Mouse (Mus musculus): ENCODE measurements at regions not wholly inside any gene's neighbourhood (a gene's known extent, or its start where the extent isn't known, plus 50 kb on each side); places are given as distances from the start of the nearest gene placed in this dataset.
"Not testable (repeated sequence)": the region's sequence is repeated elsewhere in the genome, so short reads cannot be mapped to it uniquely, and the experiment has no call there.

GRCm38 (mm10) chr12:77042356-77042755 lies 80.4 kb upstream of the Max start:
- 31% methylated on average over 3 of the region's 4 CpGs for WGBS
- no peak overlapping the region for H3K4me2 ChIP-seq
- H3K9ac ChIP-seq, result no peak overlapping the region
- no peak for ATAC-seq (ENCODE audit: insufficient number of reproducible peaks, low FRiP score, low TSS enrichment, low read depth)
- no peak overlapping the region for H3K4me3 ChIP-seq
- no peak overlapping the region for H3K27ac ChIP-seq
- H3K27me3 ChIP-seq, result peaks cover 2% of the 10 kb centered on the region; the same call in 1 of the 2 replicates
- H3K9me3 ChIP-seq, result no peaks in the 10 kb centered on the region
- peaks cover 6% of the 10 kb centered on the region; the same call in 1 of the 2 replicates for H3K4me1 ChIP-seq
- H3K36me3 ChIP-seq, result no peaks in the 10 kb centered on the region

- ATAC-seq (ENCODE audit: insufficient number of reproducible peaks, low FRiP score, low TSS enrichment, low read depth), result no peak
- WGBS, result 45% methylated on average over 5 of the region's 5 CpGs
Measured at GRCm38 (mm10) chr12:77041141-77041540, 79.1 kb upstream of the Max start.

GRCm38 (mm10) chr12:77039953-77040305 lies 77.9 kb upstream of the Max start:
- Histone ChIP-seq H3K27ac (0 out of 2 replicates have a peak overlapping the region, but pooled peaks have one; percentile 9), H3K9me3 (no peaks in the 10 kb centered on the region), H3K4me1 (peaks cover 6% of the 10 kb centered on the region; the same call in 1 of the 2 replicates), H3K27me3 (peaks cover 2% of the 10 kb centered on the region; the same call in 1 of the 2 replicates), H3K9ac (no peak overlapping the region), H3K36me3 (no peaks in the 10 kb centered on the region), H3K4me2 (no peak overlapping the region), H3K4me3 (no peak overlapping the region)
- ATAC-seq (ENCODE audit: insufficient number of reproducible peaks, low FRiP score, low TSS enrichment, low read depth), result no peak
- WGBS, result 80% methylated on average over 4 of the region's 4 CpGs

More at GRCm38 (mm10) chr12:77041141-77041540, 79.1 kb upstream of the Max start:
- no peak overlapping the region for H3K4me2 ChIP-seq
- H3K9ac ChIP-seq, result no peak overlapping the region
- H3K27me3 ChIP-seq, result peaks cover 2% of the 10 kb centered on the region; the same call in 1 of the 2 replicates
- no peaks in the 10 kb centered on the region for H3K9me3 ChIP-seq
- no peak overlapping the region for H3K27ac ChIP-seq
- H3K4me3 ChIP-seq, result no peak overlapping the region
- H3K4me1 ChIP-seq, result peaks cover 6% of the 10 kb centered on the region; the same call in 1 of the 2 replicates
- no peaks in the 10 kb centered on the region for H3K36me3 ChIP-seq

- Histone ChIP-seq H3K36me3 (no peaks in the 10 kb centered on the region), H3K9me3 (no peaks in the 10 kb centered on the region), H3K27ac (0 out of 2 replicates have a peak overlapping the region, but pooled peaks have one; percentile 9), H3K4me1 (peaks cover 6% of the 10 kb centered on the region; the same call in 1 of the 2 replicates), H3K4me2 (no peak overlapping the region), H3K4me3 (no peak overlapping the region), H3K9ac (no peak overlapping the region), H3K27me3 (peaks cover 2% of the 10 kb centered on the region; the same call in 1 of the 2 replicates)
- WGBS, result 70% methylated on average over 17 of the region's 17 CpGs
- ATAC-seq (ENCODE audit: insufficient number of reproducible peaks, low FRiP score, low TSS enrichment, low read depth), result no peak
Measured at GRCm38 (mm10) chr12:77039295-77039952, 77.4 kb upstream of the Max start.

- Histone ChIP-seq H3K4me2 (no peak overlapping the region), H3K27ac (no peak overlapping the region), H3K4me1 (peaks cover 6% of the 10 kb centered on the region; the same call in 1 of the 2 replicates), H3K36me3 (no peaks in the 10 kb centered on the region), H3K4me3 (no peak overlapping the region), H3K27me3 (no peaks in the 10 kb centered on the region), H3K9me3 (no peaks in the 10 kb centered on the region), H3K9ac (no peak overlapping the region)
- ATAC-seq (ENCODE audit: insufficient number of reproducible peaks, low FRiP score, low TSS enrichment, low read depth), result no peak
- WGBS, result 48% methylated on average over 2 of the region's 2 CpGs
Measured at GRCm38 (mm10) chr12:77035676-77036075, 73.7 kb upstream of the Max start.

- no peak overlapping the region for H3K27ac ChIP-seq
- no peaks in the 10 kb centered on the region for H3K27me3 ChIP-seq
- H3K4me1 ChIP-seq, result no peaks in the 10 kb centered on the region
- 70% methylated on average over 1 of the region's 1 CpGs for WGBS
- no peak for ATAC-seq (ENCODE audit: insufficient number of reproducible peaks, low FRiP score, low TSS enrichment, low read depth)
- no peak overlapping the region for H3K9ac ChIP-seq
- H3K9me3 ChIP-seq, result no peaks in the 10 kb centered on the region
- no peaks in the 10 kb centered on the region for H3K36me3 ChIP-seq
- no peak overlapping the region for H3K4me2 ChIP-seq
- H3K4me3 ChIP-seq, result no peak overlapping the region
Measured at GRCm38 (mm10) chr12:77031448-77031847, 69.4 kb upstream of the Max start.

- Histone ChIP-seq H3K9ac (no peak overlapping the region), H3K4me2 (no peak overlapping the region), H3K27me3 (no peaks in the 10 kb centered on the region), H3K9me3 (no peaks in the 10 kb centered on the region), H3K27ac (no peak overlapping the region), H3K4me3 (no peak overlapping the region), H3K36me3 (no peaks in the 10 kb centered on the region), H3K4me1 (0 out of 2 replicates have a peak, but pooled peaks cover 3% of the 10 kb centered on the region)
- 68% methylated on average over 7 of the region's 7 CpGs for WGBS
- no peak for ATAC-seq (ENCODE audit: insufficient number of reproducible peaks, low FRiP score, low TSS enrichment, low read depth)
Measured at GRCm38 (mm10) chr12:77025431-77025879, 63.5 kb upstream of the Max start.

- no peak overlapping the region for H3K4me3 ChIP-seq
- H3K9ac ChIP-seq, result no peak overlapping the region
- H3K4me1 ChIP-seq, result peaks cover 10% of the 10 kb centered on the region
- H3K27me3 ChIP-seq, result no peaks in the 10 kb centered on the region
- no peak overlapping the region for H3K27ac ChIP-seq
- no peak overlapping the region for H3K4me2 ChIP-seq
- H3K9me3 ChIP-seq, result no peaks in the 10 kb centered on the region
- no peaks in the 10 kb centered on the region for H3K36me3 ChIP-seq
- no peak; the same call in 1 of the 2 replicates for ATAC-seq (ENCODE audit: insufficient number of reproducible peaks, low FRiP score, low TSS enrichment, low read depth)
- WGBS, result 42% methylated on average over 5 of the region's 5 CpGs
Measured at GRCm38 (mm10) chr12:77022538-77022937, 60.5 kb upstream of the Max start.

- no peak overlapping the region for H3K27ac ChIP-seq
- no peaks in the 10 kb centered on the region for H3K36me3 ChIP-seq
- H3K4me3 ChIP-seq, result no peak overlapping the region
- ATAC-seq (ENCODE audit: insufficient number of reproducible peaks, low FRiP score, low TSS enrichment, low read depth), result no peak
- no peaks in the 10 kb centered on the region for H3K9me3 ChIP-seq
- peaks cover 10% of the 10 kb centered on the region for H3K4me1 ChIP-seq
- H3K9ac ChIP-seq, result no peak overlapping the region
- H3K27me3 ChIP-seq, result no peaks in the 10 kb centered on the region
- no peak overlapping the region for H3K4me2 ChIP-seq
- WGBS, result 62% methylated on average over 5 of the region's 5 CpGs
Measured at GRCm38 (mm10) chr12:77021881-77022280, 59.9 kb upstream of the Max start.

GRCm38 (mm10) chr12:77019708-77020511 lies 57.9 kb upstream of the Max start:
- Histone ChIP-seq H3K27ac (no peak overlapping the region), H3K4me1 (peaks cover 10% of the 10 kb centered on the region), H3K9me3 (no peaks in the 10 kb centered on the region), H3K36me3 (no peaks in the 10 kb centered on the region), H3K4me3 (no peak overlapping the region), H3K27me3 (no peaks in the 10 kb centered on the region), H3K4me2 (no peak overlapping the region), H3K9ac (no peak overlapping the region)
- 51% methylated on average over 14 of the region's 14 CpGs for WGBS
- peak; percentile 47 for ATAC-seq (ENCODE audit: insufficient number of reproducible peaks, low FRiP score, low TSS enrichment, low read depth)

- 30% methylated on average over 2 of the region's 2 CpGs for WGBS
- not testable (repeated sequence) for ATAC-seq (ENCODE audit: insufficient number of reproducible peaks, low FRiP score, low TSS enrichment, low read depth)
Measured at GRCm38 (mm10) chr12:77019148-77019547, 57.1 kb upstream of the Max start.

GRCm38 (mm10) chr12:77018373-77018772 lies 56.4 kb upstream of the Max start:
- 82% methylated on average over 6 of the region's 6 CpGs for WGBS

More at GRCm38 (mm10) chr12:77019148-77019547, 57.1 kb upstream of the Max start:
- not testable (repeated sequence) for H3K4me3 ChIP-seq, H3K27me3 ChIP-seq, H3K36me3 ChIP-seq, H3K27ac ChIP-seq, H3K4me2 ChIP-seq, H3K9ac ChIP-seq, H3K9me3 ChIP-seq
- H3K4me1 ChIP-seq, result peaks cover 10% of the 10 kb centered on the region

More at GRCm38 (mm10) chr12:77018373-77018772, 56.4 kb upstream of the Max start:
- ATAC-seq (ENCODE audit: insufficient number of reproducible peaks, low FRiP score, low TSS enrichment, low read depth), result no peak
- H3K27me3 ChIP-seq, result no peaks in the 10 kb centered on the region
- no peak overlapping the region for H3K4me3 ChIP-seq
- no peaks in the 10 kb centered on the region for H3K36me3 ChIP-seq
- H3K4me2 ChIP-seq, result no peak overlapping the region
- no peaks in the 10 kb centered on the region for H3K9me3 ChIP-seq
- H3K9ac ChIP-seq, result no peak overlapping the region
- peaks cover 10% of the 10 kb centered on the region for H3K4me1 ChIP-seq
- no peak overlapping the region for H3K27ac ChIP-seq
